Mouse (Mus musculus): ENCODE results near the gene Ipo11. TPM values are rescaled to one million over a fixed set of nuclear protein-coding genes. Genes with fewer than 3 reads are reported as not detected.

The Ipo11 gene
- 36.6 TPM for polyA plus RNA-seq (2017; shearing (Covaris generic))

GRCm38 (mm10) chr13:106936256-106937137 is at the start of gene Ipo11:
Ipo11 (minus strand) TSS chr13:106936958.

GRCm38 (mm10) chr13:106946594-106947540 is 10.1 kb upstream of the Ipo11 start, which contains the start of gene Dimt1:
Dimt1 (plus strand) TSS chr13:106947127.

Other genes with a start within 250 kb of the Ipo11 start
- gene Dimt1, start 10.2 kb upstream of the Ipo11 start, polyA plus RNA-seq (2017; shearing (Covaris generic)), result 34.8 TPM
- 9.4 TPM for gene Kif2a, start 85.2 kb upstream of the Ipo11 start, polyA plus RNA-seq (2017; shearing (Covaris generic))